Mouse (Mus musculus) stomach, embryonic 15.5 days (tissue): ENCODE measurements around the gene Tbck. TPM values are rescaled to one million over a fixed set of nuclear protein-coding genes. Genes with fewer than 3 reads are reported as not detected.

Source experiments
- ATAC-seq: fragments of 200-750 bp; cut with Nextera tagmentation; 2 replicates; pipeline ENCODE4 v1.8.0; 2017; ENCODE audit warnings: low read depth, moderate number of reproducible peaks, moderate TSS enrichment; ENCODE audit not compliant: insufficient read depth, low FRiP score
- H3K27ac ChIP-seq: fragments of 300-500 bp; sonication (generic); 2 replicates; pipeline ENCODE4 v1.5.1; 2015; ENCODE audit warnings: mild to moderate bottlenecking, inconsistent platforms
- H3K27me3 ChIP-seq: fragments of 300-500 bp; sonication (generic); replicated peaks from 2 replicates; pipeline ENCODE4 v1.6.1; 2015; ENCODE audit warnings: inconsistent platforms
- H3K36me3 ChIP-seq: fragments of 300-500 bp; sonication (generic); 2 replicates; pipeline ENCODE4 v1.6.1; 2015; ENCODE audit warnings: inconsistent platforms
- H3K4me1 ChIP-seq: fragments of 300-500 bp; sonication (generic); 2 replicates; pipeline ENCODE4 v1.6.1; 2015; ENCODE audit warnings: inconsistent platforms
- H3K4me2 ChIP-seq: fragments of 300-500 bp; sonication (generic); 2 replicates; pipeline ENCODE4 v1.6.1; 2015; ENCODE audit warnings: mild to moderate bottlenecking, inconsistent platforms
- H3K4me3 ChIP-seq: fragments of 300-500 bp; sonication (generic); replicated peaks from 2 replicates; pipeline ENCODE4 v1.5.1; 2015; ENCODE audit warnings: inconsistent platforms
- H3K9ac ChIP-seq: fragments of 300-500 bp; sonication (generic); 2 replicates; pipeline ENCODE4 v1.6.1; 2015; ENCODE audit warnings: inconsistent platforms
- H3K9me3 ChIP-seq: fragments of 300-500 bp; sonication (generic); 2 replicates; pipeline ENCODE4 v1.6.1; 2016; ENCODE audit warnings: inconsistent platforms
- WGBS: fragments of 180-500 bp; shearing (Covaris S2); methylation state at CpG from one replicate; pipeline ENCODE4 v1.1.7; 2015; 5-methylcytosine and 5-hydroxymethylcytosine counted together
- polyA plus RNA-seq: library from polyadenylated mRNA; unstranded; fragments of >200 nt; fragmentation: Nextera tagmentation; extraction: Ambion mirVana; gene quantifications from 2 replicates; pipeline ENCODE4 v1.2.1, GENCODE M21; 2015

The Tbck gene
- polyA plus RNA-seq, 1 experiment from 2014 or later = 19.7 TPM

DNA sequence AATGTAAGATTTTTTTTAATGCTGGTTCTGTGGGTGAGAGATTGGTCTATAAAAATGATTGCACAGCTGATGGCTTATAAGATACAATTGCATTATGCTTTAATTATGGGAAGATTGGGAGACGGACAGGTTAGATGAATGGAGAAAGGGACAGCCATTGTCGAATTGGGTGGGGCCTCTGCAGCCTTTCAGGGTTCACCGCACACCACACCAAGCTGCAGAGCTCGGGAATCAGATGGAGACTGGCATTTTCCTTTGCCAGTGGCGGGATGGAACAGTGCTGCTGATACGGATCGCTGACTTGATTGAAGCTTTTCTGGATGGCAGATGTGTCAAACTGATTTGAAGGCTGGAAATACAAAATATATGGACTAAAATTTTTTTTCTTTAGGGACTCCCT, 88.1 kb downstream of the Tbck start:
- no peak for ATAC-seq
- Histone ChIP-seq H3K9me3 (no peaks in the 10 kb centered on the region), H3K4me2 (no peak overlapping the region), H3K9ac (no peak overlapping the region), H3K27me3 (no peaks in the 10 kb centered on the region), H3K4me3 (no peak overlapping the region), H3K27ac (no peak overlapping the region), H3K36me3 (0 out of 2 replicates have a peak, but pooled peaks cover 6% of the 10 kb centered on the region), H3K4me1 (no peaks in the 10 kb centered on the region)
- WGBS = 84% methylated on average over 7 of the region's 7 CpGs

GRCm38 (mm10) chr3:132776686-132777085, 92.7 kb downstream of the Tbck start:
- Histone ChIP-seq H3K36me3 (0 out of 2 replicates have a peak, but pooled peaks cover 3% of the 10 kb centered on the region), H3K4me3 (no peak overlapping the region), H3K4me2 (no peak overlapping the region), H3K27ac (no peak overlapping the region), H3K4me1 (0 out of 2 replicates have a peak, but pooled peaks cover 3% of the 10 kb centered on the region), H3K27me3 (no peaks in the 10 kb centered on the region), H3K9ac (no peak overlapping the region), H3K9me3 (no peaks in the 10 kb centered on the region)
- 79% methylated on average over 7 of the region's 7 CpGs for WGBS
- no peak for ATAC-seq

DNA sequence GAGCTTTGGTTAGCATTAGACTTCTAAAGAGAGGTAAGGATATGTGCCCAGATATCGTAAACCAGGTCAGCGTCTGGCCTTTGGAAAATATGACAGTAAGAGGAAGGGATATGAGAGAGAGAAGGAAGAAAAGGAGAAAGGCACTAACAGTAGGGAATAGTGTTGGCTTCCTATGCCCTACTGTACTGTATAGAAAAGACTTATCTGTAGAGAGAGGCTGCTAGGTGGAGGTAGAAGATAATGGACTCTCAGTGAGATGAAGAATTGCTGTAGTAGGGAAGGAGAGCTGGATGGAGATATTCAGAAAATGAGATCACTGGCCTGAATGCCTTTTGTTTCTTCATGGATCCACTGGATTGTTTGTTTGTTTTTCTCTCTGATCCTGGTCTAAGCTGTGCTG, 97.2 kb downstream of the Tbck start:
- WGBS = 92% methylated on average over 2 of the region's 2 CpGs
- H3K4me3 ChIP-seq = no peak overlapping the region

DNA sequence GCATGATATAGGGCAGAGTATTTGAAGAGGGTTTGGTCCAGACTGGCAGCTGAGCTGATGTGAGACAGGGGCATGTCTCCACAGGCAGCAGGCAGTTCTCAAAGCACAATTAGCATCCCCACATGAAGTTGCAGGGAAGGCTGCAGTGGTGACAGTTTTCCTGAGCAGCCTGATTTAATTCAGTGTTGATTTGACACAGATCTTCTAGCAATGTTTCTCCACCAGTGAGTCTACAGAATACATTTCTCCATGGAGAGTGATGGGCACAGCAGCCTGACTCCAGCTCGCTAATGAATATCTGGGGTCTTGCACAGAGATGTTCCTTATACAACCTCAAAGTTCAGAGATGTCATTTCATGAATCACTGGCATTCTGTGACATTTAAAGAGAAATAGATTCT, 99.1 kb downstream of the Tbck start:
- Histone ChIP-seq H3K4me3 (no peak overlapping the region), H3K27me3 (no peaks in the 10 kb centered on the region), H3K4me1 (0 out of 2 replicates have a peak, but pooled peaks cover 3% of the 10 kb centered on the region), H3K36me3 (no peaks in the 10 kb centered on the region), H3K27ac (no peak overlapping the region), H3K9me3 (no peaks in the 10 kb centered on the region), H3K4me2 (no peak overlapping the region), H3K9ac (no peak overlapping the region)
- whole genome bisulfite sequencing = 91% methylated on average over 1 of the region's 1 CpGs
- ATAC-seq = no peak

More for the DNA sequence above, 97.2 kb downstream of the Tbck start:
- no peaks in the 10 kb centered on the region for H3K27me3 ChIP-seq
- H3K9me3 ChIP-seq = no peaks in the 10 kb centered on the region
- no peaks in the 10 kb centered on the region for H3K36me3 ChIP-seq
- H3K27ac ChIP-seq = no peak overlapping the region
- H3K4me2 ChIP-seq = no peak overlapping the region
- H3K9ac ChIP-seq = no peak overlapping the region
- ATAC-seq = no peak
- H3K4me1 ChIP-seq = 0 out of 2 replicates have a peak, but pooled peaks cover 3% of the 10 kb centered on the region

DNA sequence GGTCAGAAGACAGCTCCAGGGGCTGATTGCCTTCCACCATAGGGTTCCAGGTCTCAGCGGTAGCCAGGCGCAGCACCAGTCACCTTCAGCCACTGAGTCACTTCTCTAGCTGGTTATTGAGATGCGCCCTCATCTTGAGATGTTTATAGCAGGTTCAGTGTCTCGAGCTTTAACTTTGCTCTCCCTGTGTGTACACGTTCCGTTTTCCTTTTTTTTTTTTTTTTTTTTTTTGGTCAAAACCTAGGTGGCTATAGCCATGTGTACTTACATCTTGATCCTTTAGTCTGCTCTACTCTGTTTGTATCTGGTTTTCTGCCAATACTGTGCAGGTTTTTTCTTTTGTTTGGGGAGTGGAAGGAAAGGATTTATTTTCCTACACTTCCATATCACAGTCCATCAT, 100.8 kb downstream of the Tbck start:
- no peak for ATAC-seq
- WGBS = 85% methylated on average over 6 of the region's 6 CpGs

GRCm38 (mm10) chr3:132786690-132787089, 102.7 kb downstream of the Tbck start:
- Histone ChIP-seq H3K27me3 (no peaks in the 10 kb centered on the region), H3K4me3 (no peak overlapping the region), H3K36me3 (no peaks in the 10 kb centered on the region), H3K4me2 (no peak overlapping the region), H3K27ac (no peak overlapping the region), H3K9ac (no peak overlapping the region), H3K4me1 (no peaks in the 10 kb centered on the region), H3K9me3 (no peaks in the 10 kb centered on the region)
- no peak for ATAC-seq
- WGBS = 90% methylated on average over 3 of the region's 3 CpGs

More for the DNA sequence above, 100.8 kb downstream of the Tbck start:
- H3K27me3 ChIP-seq = no peaks in the 10 kb centered on the region
- H3K27ac ChIP-seq = no peak overlapping the region
- 0 out of 2 replicates have a peak, but pooled peaks cover 3% of the 10 kb centered on the region for H3K4me1 ChIP-seq
- H3K9me3 ChIP-seq = no peaks in the 10 kb centered on the region
- H3K4me2 ChIP-seq = no peak overlapping the region
- H3K4me3 ChIP-seq = no peak overlapping the region
- no peak overlapping the region for H3K9ac ChIP-seq
- H3K36me3 ChIP-seq = no peaks in the 10 kb centered on the region

- ATAC-seq = no peak
- H3K9ac ChIP-seq = no peak overlapping the region
- H3K36me3 ChIP-seq = no peaks in the 10 kb centered on the region
- no peaks in the 10 kb centered on the region for H3K4me1 ChIP-seq
- H3K4me3 ChIP-seq = no peak overlapping the region
- WGBS = 91% methylated on average over 4 of the region's 4 CpGs
- H3K9me3 ChIP-seq = no peaks in the 10 kb centered on the region
- H3K27ac ChIP-seq = no peak overlapping the region
- H3K4me2 ChIP-seq = no peak overlapping the region
- no peaks in the 10 kb centered on the region for H3K27me3 ChIP-seq
Measured at GRCm38 (mm10) chr3:132787775-132788174, 103.8 kb downstream of the Tbck start.

DNA sequence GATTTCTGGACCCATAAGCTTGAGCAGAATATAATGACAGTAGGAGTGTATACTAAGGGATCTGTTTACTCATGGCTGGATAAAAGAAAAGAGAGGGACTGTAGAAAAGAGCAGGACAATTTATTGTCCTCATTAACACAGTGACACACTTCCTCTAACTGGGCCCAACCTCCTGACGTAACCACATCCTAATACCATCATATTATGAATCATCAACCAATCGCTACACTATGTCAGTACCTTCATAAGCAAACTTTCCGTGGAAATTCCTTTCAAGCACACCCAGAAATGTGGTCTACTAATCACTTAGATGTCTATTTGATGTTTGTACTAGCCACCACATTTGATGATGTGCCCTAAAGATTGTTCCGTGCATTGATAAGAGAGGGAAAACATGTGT, 107.2 kb downstream of the Tbck start:
- Histone ChIP-seq H3K36me3 (0 out of 2 replicates have a peak, but pooled peaks cover 1% of the 10 kb centered on the region), H3K27ac (no peak overlapping the region), H3K4me2 (no peak overlapping the region), H3K9ac (no peak overlapping the region), H3K4me1 (no peaks in the 10 kb centered on the region), H3K4me3 (no peak overlapping the region), H3K9me3 (no peaks in the 10 kb centered on the region), H3K27me3 (no peaks in the 10 kb centered on the region)
- WGBS = 72% methylated on average over 4 of the region's 4 CpGs
- ATAC-seq = no peak

DNA sequence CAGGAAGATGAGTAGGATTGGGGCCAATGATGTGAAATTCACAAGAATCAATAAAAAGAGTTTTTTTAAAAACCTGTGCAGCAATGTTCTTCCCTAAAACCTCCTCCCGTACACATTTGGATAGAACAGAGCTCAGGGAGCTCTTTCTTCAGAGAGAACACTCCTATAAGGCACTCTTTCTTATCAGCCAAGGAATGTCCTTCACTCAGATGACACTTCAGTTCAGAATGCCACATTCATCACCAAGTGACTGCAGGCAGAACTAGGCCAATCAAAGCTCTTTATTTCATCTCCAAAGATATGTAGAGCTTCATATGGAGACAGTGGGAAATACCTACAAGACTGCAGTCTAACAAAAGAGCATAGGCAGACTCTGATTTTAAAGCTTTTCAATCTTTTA, 116.3 kb downstream of the Tbck start:
- Histone ChIP-seq H3K9ac (no peak overlapping the region), H3K4me1 (no peaks in the 10 kb centered on the region), H3K4me3 (no peak overlapping the region), H3K36me3 (peaks cover 2% of the 10 kb centered on the region), H3K27me3 (no peaks in the 10 kb centered on the region), H3K9me3 (no peaks in the 10 kb centered on the region), H3K4me2 (no peak overlapping the region), H3K27ac (no peak overlapping the region)
- no peak for ATAC-seq
- WGBS = 59% methylated on average over 1 of the region's 1 CpGs

GRCm38 (mm10) chr3:132801910-132802309, 118.0 kb downstream of the Tbck start:
- ATAC-seq = no peak
- H3K9me3 ChIP-seq = no peaks in the 10 kb centered on the region
- H3K9ac ChIP-seq = no peak overlapping the region
- no peak overlapping the region for H3K4me2 ChIP-seq
- H3K36me3 ChIP-seq = no peaks in the 10 kb centered on the region; the same call in none of the 2 replicates
- no peak overlapping the region for H3K4me3 ChIP-seq
- WGBS = 74% methylated on average over 3 of the region's 3 CpGs
- H3K4me1 ChIP-seq = no peaks in the 10 kb centered on the region
- H3K27me3 ChIP-seq = no peaks in the 10 kb centered on the region
- no peak overlapping the region for H3K27ac ChIP-seq

GRCm38 (mm10) chr3:132807888-132808579, 124.1 kb downstream of the Tbck start:
- no peaks in the 10 kb centered on the region; the same call in 1 of the 2 replicates for H3K36me3 ChIP-seq
- no peak overlapping the region for H3K27ac ChIP-seq
- 62% methylated on average over 2 of the region's 2 CpGs for WGBS
- H3K27me3 ChIP-seq = no peaks in the 10 kb centered on the region
- H3K4me3 ChIP-seq = no peak overlapping the region
- no peak overlapping the region for H3K9ac ChIP-seq
- no peak for ATAC-seq
- no peaks in the 10 kb centered on the region for H3K9me3 ChIP-seq
- H3K4me1 ChIP-seq = no peaks in the 10 kb centered on the region
- no peak overlapping the region for H3K4me2 ChIP-seq

DNA sequence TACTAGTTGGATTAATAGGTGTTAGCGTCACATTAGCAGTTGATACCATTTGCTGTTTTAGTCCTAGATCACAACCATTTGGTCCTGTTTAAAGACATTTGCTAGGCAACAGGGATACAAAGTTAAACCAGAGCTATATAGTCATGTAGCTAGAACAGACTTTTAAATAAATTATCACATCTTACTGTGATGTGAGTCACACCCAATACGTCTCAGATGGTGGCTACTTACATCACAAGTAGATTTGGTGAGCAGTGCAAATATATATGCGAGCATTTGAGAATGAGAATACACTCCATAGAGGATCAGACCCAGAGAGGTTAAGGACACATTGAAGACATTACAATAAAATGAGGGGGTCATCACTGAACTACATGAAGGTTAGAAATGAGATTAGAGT, 125.0 kb downstream of the Tbck start:
- H3K27me3 ChIP-seq = no peaks in the 10 kb centered on the region
- ATAC-seq = no peak
- WGBS = 87% methylated on average over 3 of the region's 3 CpGs
- 0 out of 2 replicates have a peak, but pooled peaks cover 2% of the 10 kb centered on the region for H3K4me1 ChIP-seq
- H3K9me3 ChIP-seq = no peaks in the 10 kb centered on the region
- H3K27ac ChIP-seq = no peak overlapping the region
- no peak overlapping the region for H3K9ac ChIP-seq
- no peak overlapping the region for H3K4me2 ChIP-seq
- no peak overlapping the region for H3K4me3 ChIP-seq
- no peaks in the 10 kb centered on the region for H3K36me3 ChIP-seq
